Mouse (Mus musculus): ENCODE data around the gene Mrtfa.

Gene Mrtfa

GRCm38 (mm10) chr15:81030891-81031425 is 159.6 kb downstream of the Mrtfa start:
- DNase-seq (ENCODE audit: low read depth) = no peak

- peak; percentile 91 for DNase-seq (ENCODE audit: low read depth)
Observed at GRCm38 (mm10) chr15:81027378-81028173, 163.0 kb downstream of the Mrtfa start.

GRCm38 (mm10) chr15:81026901-81027300 is 163.7 kb downstream of the Mrtfa start:
- no peak for DNase-seq (ENCODE audit: low read depth)

GRCm38 (mm10) chr15:81023842-81024241 is 166.7 kb downstream of the Mrtfa start:
- no peak for DNase-seq (ENCODE audit: low read depth)

- DNase-seq (ENCODE audit: low read depth) = no peak
Observed at GRCm38 (mm10) chr15:81022437-81022836, 168.1 kb downstream of the Mrtfa start.

- no peak for DNase-seq (ENCODE audit: low read depth)
Observed at GRCm38 (mm10) chr15:81021377-81021776, 169.2 kb downstream of the Mrtfa start.

- no peak for DNase-seq (ENCODE audit: low read depth)
Observed at GRCm38 (mm10) chr15:81017308-81017707, 173.2 kb downstream of the Mrtfa start.

- no peak for DNase-seq (ENCODE audit: low read depth)
Observed at GRCm38 (mm10) chr15:81016488-81016887, 174.1 kb downstream of the Mrtfa start.

GRCm38 (mm10) chr15:81015068-81015744 is 175.4 kb downstream of the Mrtfa start:
- DNase-seq (ENCODE audit: low read depth) = no peak

GRCm38 (mm10) chr15:81013186-81013585 is 177.4 kb downstream of the Mrtfa start:
- DNase-seq (ENCODE audit: low read depth) = no peak

- DNase-seq (ENCODE audit: low read depth) = no peak
Observed at GRCm38 (mm10) chr15:81012359-81012758, 178.2 kb downstream of the Mrtfa start.

GRCm38 (mm10) chr15:81011523-81011922 is 179.0 kb downstream of the Mrtfa start:
- no peak for DNase-seq (ENCODE audit: low read depth)

- DNase-seq (ENCODE audit: low read depth) = no peak
Observed at GRCm38 (mm10) chr15:81010114-81010513, 180.4 kb downstream of the Mrtfa start.

- peak; percentile 55 for DNase-seq (ENCODE audit: low read depth)
Observed at GRCm38 (mm10) chr15:81008689-81009123, 181.9 kb downstream of the Mrtfa start.

- no peak for DNase-seq (ENCODE audit: low read depth)
Observed at GRCm38 (mm10) chr15:81007905-81008304, 182.7 kb downstream of the Mrtfa start.

- no peak for DNase-seq (ENCODE audit: low read depth)
Observed at GRCm38 (mm10) chr15:81007339-81007738, 183.2 kb downstream of the Mrtfa start.

- DNase-seq (ENCODE audit: low read depth) = no peak
Observed at GRCm38 (mm10) chr15:81006127-81006735, 184.3 kb downstream of the Mrtfa start.

GRCm38 (mm10) chr15:81000419-81001138 is 190.0 kb downstream of the Mrtfa start:
- DNase-seq (ENCODE audit: low read depth) = no peak

GRCm38 (mm10) chr15:80997077-80997476 is 193.5 kb downstream of the Mrtfa start:
- no peak for DNase-seq (ENCODE audit: low read depth)

- DNase-seq (ENCODE audit: low read depth) = no peak
Observed at GRCm38 (mm10) chr15:80996090-80996835, 194.3 kb downstream of the Mrtfa start.

GRCm38 (mm10) chr15:80994959-80995358 is 195.6 kb downstream of the Mrtfa start:
- no peak for DNase-seq (ENCODE audit: low read depth)

Data from induced T-regulatory cell, adult 2 months (primary cell).